Mouse (Mus musculus) brain, embryonic 14.5 days (tissue): ENCODE measurements around the gene Ppip5k1.

Experiments used
- CTCF ChIP-seq: fragments of 200-500 bp; IDR thresholded peaks from 2 replicates; pipeline ENCODE4 v1.5.1; 2012; ENCODE audit warnings: inconsistent platforms, mild to moderate bottlenecking, moderate library complexity, borderline replicate concordance; ENCODE audit not compliant: insufficient read depth, insufficient read length; ENCODE audit errors: extremely low read depth
- POLR2A ChIP-seq: fragments of 200-500 bp; IDR thresholded peaks from 2 replicates; pipeline ENCODE4 v1.6.1; 2012; ENCODE audit warnings: mild to moderate bottlenecking, inconsistent platforms, borderline replicate concordance; ENCODE audit not compliant: poor library complexity, insufficient read depth, insufficient read length, severe bottlenecking; ENCODE audit errors: extremely low read depth

DNA sequence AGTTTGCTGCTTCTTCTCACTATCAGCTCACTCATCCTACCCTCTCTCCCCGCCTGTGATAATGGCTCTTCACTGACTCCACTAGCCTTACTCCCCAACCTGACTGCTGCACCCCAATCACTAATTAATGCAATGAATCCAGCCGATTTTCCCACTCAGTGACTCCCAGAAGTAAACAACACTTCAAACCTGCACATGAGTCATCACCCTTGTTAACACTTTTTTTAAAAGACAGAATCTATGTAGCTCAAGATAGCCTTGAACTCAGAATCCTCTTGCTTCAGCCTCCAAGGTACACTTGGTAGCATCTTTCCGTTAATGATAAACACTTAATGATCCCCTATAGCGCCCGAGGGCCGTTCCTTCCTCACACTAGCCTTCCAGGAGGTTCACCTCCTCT, 818 bp downstream of the Ppip5k1 start:
- TF ChIP-seq CTCF (no peak), POLR2A (no peak)
